Mouse (Mus musculus) testis, postnatal 10 days (tissue): ENCODE results near the gene Ms4a6b.
"Not testable (repeated sequence)": the region's sequence is repeated elsewhere in the genome, so short reads cannot be mapped to it uniquely, and the experiment has no call there.

Source experiments
- DNase-seq: peaks from one replicate; pipeline ENCODE4 v3.0.0; 2021; ENCODE audit warnings: low spot score

Gene Ms4a6b

DNA sequence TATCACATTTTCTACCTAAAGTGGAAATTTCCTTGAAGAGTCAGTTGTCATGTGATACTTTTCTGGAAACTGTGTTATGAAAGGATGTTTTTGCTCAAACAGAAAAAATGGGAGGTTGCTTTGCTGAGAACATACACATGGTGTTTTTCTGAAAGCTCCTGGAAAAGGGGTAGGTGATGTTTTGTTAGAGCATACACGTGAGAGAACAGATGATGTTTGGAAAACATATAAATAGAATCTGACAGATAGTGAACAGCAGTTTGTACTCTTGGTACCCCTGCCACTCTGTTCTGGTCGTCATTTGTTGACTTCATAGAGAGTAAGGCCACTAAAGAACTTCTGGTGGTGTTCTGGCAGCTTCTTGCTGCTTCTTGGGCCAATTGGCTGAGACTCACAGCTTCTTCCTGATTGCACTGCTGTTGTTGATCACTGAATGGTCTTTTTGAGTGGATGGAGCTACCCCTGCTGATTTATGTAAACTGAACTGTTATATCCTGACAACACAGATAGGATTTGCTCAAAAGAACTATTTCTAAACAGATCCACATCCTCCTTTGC, 17.7 kb downstream of the Ms4a6b start:
- DNase-seq, result no peak

DNA sequence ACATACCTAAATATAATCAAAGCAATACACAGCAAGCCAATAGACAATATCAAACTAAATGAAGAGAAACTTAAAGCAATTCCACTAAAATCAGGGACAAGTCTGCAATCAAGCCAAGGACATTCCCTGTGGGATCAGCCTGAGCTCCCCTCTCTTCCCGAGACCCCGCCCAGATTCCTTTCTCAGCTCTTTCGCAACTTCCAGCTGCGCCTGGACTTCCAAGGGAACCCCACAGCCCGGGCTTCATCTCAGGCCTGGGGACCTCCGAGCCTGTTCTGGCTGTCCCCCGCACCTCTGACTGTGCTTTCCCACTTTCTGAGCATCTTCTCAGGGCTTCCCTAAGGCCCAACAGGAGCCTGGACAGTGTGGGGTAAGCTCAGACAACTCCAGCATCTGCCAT, 20.3 kb downstream of the Ms4a6b start, which contains the start of gene Ms4a4d:
Ms4a4d (plus strand) TSS at position 209 of the 400 bp plus-strand sequence.
- DNase-seq, result peak; percentile 54

DNA sequence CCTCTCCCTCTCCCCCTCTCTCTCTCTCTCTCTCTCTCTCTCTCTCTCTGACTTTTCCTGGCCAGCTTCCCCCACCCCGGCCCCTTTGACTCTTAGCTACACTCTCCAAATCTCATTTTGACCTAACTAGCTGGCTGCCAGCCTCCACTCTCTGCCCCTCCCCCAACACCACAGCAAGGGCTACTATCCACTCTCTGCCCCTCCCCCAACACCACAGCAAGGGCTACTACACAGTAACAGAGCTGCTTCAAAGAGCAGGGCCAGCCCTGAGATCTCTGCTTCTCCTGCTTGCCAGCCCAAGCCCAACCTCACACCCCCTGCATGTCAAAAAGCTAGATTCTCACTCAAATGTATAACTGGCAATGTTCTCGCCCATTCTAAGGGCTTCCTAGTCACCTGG, 21.0 kb downstream of the Ms4a6b start:
- DNase-seq, result peak; percentile 53

DNA sequence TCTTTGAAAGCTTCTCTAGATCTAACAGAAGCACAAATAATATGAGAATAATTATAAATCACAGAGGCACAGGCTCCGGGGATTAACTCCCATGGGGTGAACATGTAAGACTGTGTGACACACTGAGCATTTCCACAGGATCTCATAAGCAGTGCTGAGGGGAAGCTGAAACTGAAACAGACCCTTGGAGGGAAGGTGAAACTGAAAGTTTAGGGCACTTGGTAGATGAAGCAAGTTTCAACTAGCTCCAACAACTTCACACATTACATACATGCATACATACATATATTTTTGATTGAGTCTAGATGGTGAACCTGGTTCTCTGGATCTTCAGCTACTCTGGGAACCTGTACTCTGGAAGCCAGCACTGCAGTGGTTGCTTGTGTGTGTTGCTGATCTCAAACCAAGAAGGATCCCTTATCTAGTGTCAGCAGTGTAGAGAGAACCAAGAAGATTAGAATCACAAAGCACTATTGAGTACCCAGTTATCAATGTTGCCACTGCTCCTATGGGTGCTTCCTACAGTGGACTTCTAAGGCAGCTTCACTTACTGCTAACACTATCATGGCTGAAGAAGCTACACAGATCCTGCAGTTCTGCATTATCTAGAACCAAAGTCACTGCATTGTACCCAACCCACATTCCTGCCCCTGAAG, 24.0 kb downstream of the Ms4a6b start:
- not testable (repeated sequence) for DNase-seq

DNA sequence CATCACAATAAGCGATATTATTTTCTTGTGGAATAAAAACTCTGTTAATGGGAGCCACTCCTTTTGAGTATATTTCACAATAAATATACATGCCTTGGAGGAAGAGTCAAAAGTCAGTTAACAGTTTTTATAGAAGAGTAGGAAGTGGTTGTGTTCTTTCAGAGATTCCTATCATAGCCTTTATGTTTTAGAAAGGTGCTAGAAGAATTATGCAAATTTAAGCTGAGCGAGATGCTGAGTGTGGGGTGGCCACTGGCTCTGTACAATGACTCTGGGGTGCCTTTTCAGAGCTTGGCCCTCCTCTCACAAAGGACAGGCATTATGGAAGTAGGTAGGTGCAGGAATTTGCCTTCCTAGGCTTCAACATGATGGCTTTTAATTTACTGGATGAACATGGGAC, 28.1 kb downstream of the Ms4a6b start:
- not testable (repeated sequence) for DNase-seq

DNA sequence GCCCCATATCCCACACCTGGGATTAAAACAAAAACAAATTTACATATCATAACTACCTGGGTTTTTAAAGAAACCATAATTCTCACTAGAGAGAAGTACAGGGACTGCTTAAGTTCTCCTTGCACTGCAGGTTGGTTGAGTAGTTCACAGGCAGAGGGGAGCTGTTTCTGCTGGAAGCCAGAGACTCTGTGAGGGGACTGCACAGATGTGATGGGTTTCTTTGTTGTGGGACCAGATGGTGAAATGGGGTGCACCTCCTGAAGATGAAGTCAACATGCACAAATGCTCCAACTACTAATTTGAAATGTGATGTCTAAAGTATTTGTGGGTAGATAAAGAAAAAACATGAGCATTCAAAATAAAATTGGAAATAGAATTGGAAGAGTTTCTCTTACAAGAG, 31.6 kb downstream of the Ms4a6b start:
- DNase-seq, result no peak

DNA sequence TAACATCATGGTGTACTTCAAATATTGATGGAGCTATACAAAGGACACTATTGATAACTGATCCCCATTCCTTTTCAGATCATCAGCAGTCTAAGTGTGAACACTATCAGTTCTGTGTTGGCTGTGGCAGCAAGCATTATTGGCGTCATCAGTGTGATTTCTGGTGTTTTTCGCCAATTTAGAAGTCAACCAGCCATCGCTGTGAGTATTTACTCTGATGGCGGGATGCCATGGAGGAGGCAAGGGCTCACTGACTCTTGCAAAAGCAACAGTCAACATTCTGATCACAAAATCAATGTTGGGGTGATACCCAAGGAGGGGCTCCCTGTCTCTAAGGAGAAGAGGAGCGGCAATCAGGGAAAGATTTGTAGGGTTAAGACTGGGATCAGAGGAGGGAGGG, 38.4 kb downstream of the Ms4a6b start:
- DNase-seq, result no peak

DNA sequence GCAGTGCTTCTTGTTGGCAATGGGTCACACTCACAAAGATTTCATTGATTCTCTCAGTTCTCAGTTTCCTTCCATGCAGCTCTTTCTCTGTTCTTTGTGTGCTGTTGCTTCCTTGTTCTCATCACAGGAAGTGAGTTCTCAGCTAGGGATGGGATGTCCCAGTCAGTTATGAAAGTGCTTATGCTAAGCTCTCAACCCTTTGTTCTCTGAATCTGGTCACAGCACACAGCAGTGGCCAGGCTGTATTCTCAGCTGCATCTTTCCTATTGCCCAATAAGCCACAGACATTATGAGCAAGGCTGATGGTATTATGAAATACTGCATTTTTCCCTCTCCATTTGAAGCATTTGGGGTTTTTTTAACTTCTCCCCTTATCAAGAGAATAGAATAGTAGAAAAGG, 43.2 kb downstream of the Ms4a6b start:
- DNase-seq, result not testable (repeated sequence)

DNA sequence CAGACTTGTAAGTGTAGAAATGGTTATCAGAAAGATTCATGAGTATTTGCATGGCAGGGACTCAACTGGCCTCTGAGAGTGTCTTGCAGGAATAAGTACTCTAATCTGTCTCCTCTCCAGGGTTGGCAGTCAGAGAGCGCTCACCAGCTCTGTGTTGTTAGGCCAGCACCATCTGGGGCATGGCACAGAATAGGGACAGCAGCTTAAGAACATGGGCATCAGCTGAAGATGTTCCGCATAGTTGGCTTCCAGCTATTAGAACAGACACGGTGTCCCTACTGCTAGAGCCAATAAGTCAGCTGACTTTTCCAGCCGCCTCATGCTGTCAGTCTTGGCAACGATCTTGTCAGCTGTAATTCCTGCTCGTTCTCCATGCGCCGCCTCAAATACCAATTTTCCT, 58.7 kb downstream of the Ms4a6b start:
- DNase-seq, result no peak
